Mouse (Mus musculus): ENCODE results near the gene Srpk2. TPM values are rescaled to one million over a fixed set of nuclear protein-coding genes. Genes with fewer than 3 reads are reported as not detected.
"Not testable (repeated sequence)": the region's sequence is repeated elsewhere in the genome, so short reads cannot be mapped to it uniquely, and the experiment has no call there.

The Srpk2 gene
- polyA plus RNA-seq, 1 experiment = 0.02 TPM

GRCm38 (mm10) chr5:23566382-23566781 lies 118.0 kb downstream of the Srpk2 start:
- H3K4me3 ChIP-seq (replicated peaks) = no peak overlapping the region
- TF ChIP-seq GATA1 (IDR thresholded peaks at IDR 0.05; ENCODE audit: low read length) = no peak
- H3K36me3 ChIP-seq (ENCODE audit: control insufficient read depth) = no peaks in the 10 kb centered on the region
- no peaks in the 10 kb centered on the region for H3K27me3 ChIP-seq (ENCODE audit: control insufficient read depth)
- H3K9me3 ChIP-seq (ENCODE audit: control insufficient read depth, low read length) = no peaks in the 10 kb centered on the region
- H3K4me1 ChIP-seq (ENCODE audit: control insufficient read depth) = no peaks in the 10 kb centered on the region

GRCm38 (mm10) chr5:23562278-23563060 lies 121.9 kb downstream of the Srpk2 start:
- Histone ChIP-seq H3K4me3 (replicated peaks) (no peak overlapping the region), H3K36me3 (ENCODE audit: control insufficient read depth) (no peaks in the 10 kb centered on the region), H3K4me1 (ENCODE audit: control insufficient read depth) (no peaks in the 10 kb centered on the region), H3K9me3 (ENCODE audit: control insufficient read depth, low read length) (no peaks in the 10 kb centered on the region), H3K27me3 (ENCODE audit: control insufficient read depth) (no peaks in the 10 kb centered on the region)
- TF ChIP-seq GATA1 (IDR thresholded peaks at IDR 0.05; ENCODE audit: low read length) (no peak), TAL1 (IDR thresholded peaks at IDR 0.05; ENCODE audit: low read length) (no peak)

- Histone ChIP-seq H3K4me3 (replicated peaks) (no peak overlapping the region), H3K27me3 (ENCODE audit: control insufficient read depth) (no peaks in the 10 kb centered on the region), H3K4me1 (ENCODE audit: control insufficient read depth) (no peaks in the 10 kb centered on the region), H3K9me3 (ENCODE audit: control insufficient read depth, low read length) (no peaks in the 10 kb centered on the region), H3K36me3 (ENCODE audit: control insufficient read depth) (no peaks in the 10 kb centered on the region)
- TF ChIP-seq TAL1 (IDR thresholded peaks at IDR 0.05; ENCODE audit: low read length) = no peak
These were observed 123.2 kb downstream of the Srpk2 start for GRCm38 (mm10) chr5:23561227-23561626.

DNA sequence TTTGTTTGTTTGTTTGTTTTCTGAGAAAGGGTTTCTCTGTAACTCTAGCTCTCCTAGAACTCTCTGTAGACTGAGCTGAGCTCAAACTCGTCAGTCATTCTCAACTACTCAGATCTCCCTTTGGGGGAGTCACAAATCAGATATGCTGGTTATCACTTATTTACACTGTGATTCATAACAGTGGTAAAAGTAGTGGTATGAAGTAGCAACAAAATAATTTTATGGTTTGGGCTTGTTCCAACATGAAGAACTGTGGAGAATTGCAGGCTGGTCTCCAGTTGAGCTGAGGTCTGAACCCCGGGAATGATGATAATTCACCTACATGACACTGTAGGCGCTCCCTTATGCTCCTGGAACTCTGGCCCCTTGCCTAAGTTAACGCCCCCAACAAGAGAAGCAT lies 124.2 kb downstream of the Srpk2 start:
- TF ChIP-seq TAL1 (IDR thresholded peaks at IDR 0.05; ENCODE audit: low read length) = no peak
- no peak for TF ChIP-seq GATA1 (IDR thresholded peaks at IDR 0.05; ENCODE audit: low read length)

GRCm38 (mm10) chr5:23556007-23556770 lies 128.2 kb downstream of the Srpk2 start:
- Histone ChIP-seq H3K9me3 (ENCODE audit: control insufficient read depth, low read length) (no peaks in the 10 kb centered on the region), H3K36me3 (ENCODE audit: control insufficient read depth) (no peaks in the 10 kb centered on the region), H3K4me1 (ENCODE audit: control insufficient read depth) (no peaks in the 10 kb centered on the region), H3K4me3 (replicated peaks) (no peak overlapping the region), H3K27me3 (ENCODE audit: control insufficient read depth) (no peaks in the 10 kb centered on the region)
- TF ChIP-seq TAL1 (IDR thresholded peaks at IDR 0.05; ENCODE audit: low read length) = no peak
- TF ChIP-seq GATA1 (IDR thresholded peaks at IDR 0.05; ENCODE audit: low read length) = no peak

More for the DNA sequence above, 124.2 kb downstream of the Srpk2 start:
- H3K27me3 ChIP-seq (ENCODE audit: control insufficient read depth) = no peaks in the 10 kb centered on the region
- H3K4me1 ChIP-seq (ENCODE audit: control insufficient read depth) = no peaks in the 10 kb centered on the region
- no peak overlapping the region for H3K4me3 ChIP-seq (replicated peaks)
- H3K9me3 ChIP-seq (ENCODE audit: control insufficient read depth, low read length) = no peaks in the 10 kb centered on the region
- no peaks in the 10 kb centered on the region for H3K36me3 ChIP-seq (ENCODE audit: control insufficient read depth)

GRCm38 (mm10) chr5:23553338-23553737 lies 131.1 kb downstream of the Srpk2 start:
- H3K36me3 ChIP-seq (ENCODE audit: control insufficient read depth); H3K4me1 ChIP-seq (ENCODE audit: control insufficient read depth); H3K27me3 ChIP-seq (ENCODE audit: control insufficient read depth); H3K9me3 ChIP-seq (ENCODE audit: control insufficient read depth, low read length); H3K4me3 ChIP-seq (replicated peaks): not testable (repeated sequence)

DNA sequence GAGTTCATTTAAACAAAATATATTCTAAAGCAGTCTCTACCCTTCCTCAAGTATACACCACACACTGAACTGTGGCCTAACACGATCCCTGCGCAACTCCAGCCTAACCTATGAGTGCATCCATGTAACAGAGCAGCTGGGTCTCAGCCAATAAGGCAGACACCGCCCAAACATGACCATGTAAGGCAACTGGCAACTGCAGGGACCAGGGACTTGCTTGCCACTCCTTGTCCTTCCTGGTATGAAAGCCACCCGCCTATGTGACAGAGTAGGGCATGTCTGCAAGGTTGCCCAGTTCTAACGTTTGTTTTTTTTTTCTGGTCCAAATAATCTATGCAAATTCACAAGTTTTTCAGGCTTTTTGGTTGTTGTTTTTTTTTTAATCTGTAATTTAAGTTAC lies 132.7 kb downstream of the Srpk2 start:
- Histone ChIP-seq H3K9me3 (ENCODE audit: control insufficient read depth, low read length) (no peaks in the 10 kb centered on the region), H3K27me3 (ENCODE audit: control insufficient read depth) (no peaks in the 10 kb centered on the region), H3K4me1 (ENCODE audit: control insufficient read depth) (no peaks in the 10 kb centered on the region), H3K36me3 (ENCODE audit: control insufficient read depth) (no peaks in the 10 kb centered on the region; the same call in 1 of the 2 replicates), H3K4me3 (replicated peaks) (no peak overlapping the region)
- no peak for TF ChIP-seq TAL1 (IDR thresholded peaks at IDR 0.05; ENCODE audit: low read length)
- no peak for TF ChIP-seq GATA1 (IDR thresholded peaks at IDR 0.05; ENCODE audit: low read length)

DNA sequence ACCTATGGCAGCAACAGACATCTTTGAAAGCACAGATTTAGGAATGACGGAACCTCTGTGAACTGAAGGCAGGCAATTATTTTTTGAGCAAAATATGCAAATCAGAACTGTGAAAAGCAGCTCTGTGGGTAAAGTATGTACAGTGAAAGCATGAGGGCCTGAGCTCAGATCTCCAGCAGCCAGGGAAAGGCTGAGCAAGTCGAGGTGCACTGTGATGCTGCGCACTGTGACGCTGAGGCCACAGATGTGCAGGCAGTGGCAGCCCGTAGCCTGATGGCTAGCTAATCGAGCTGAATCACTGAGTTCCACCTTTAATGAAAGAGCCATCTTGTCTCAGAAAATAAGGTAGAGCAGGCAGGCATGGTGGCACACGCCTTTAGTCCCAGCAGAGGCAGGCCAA lies 148.7 kb downstream of the Srpk2 start:
- Histone ChIP-seq H3K27me3 (ENCODE audit: control insufficient read depth) (no peaks in the 10 kb centered on the region), H3K4me1 (ENCODE audit: control insufficient read depth) (no peaks in the 10 kb centered on the region; the same call in 1 of the 2 replicates), H3K36me3 (ENCODE audit: control insufficient read depth) (no peaks in the 10 kb centered on the region), H3K9me3 (ENCODE audit: control insufficient read depth, low read length) (no peaks in the 10 kb centered on the region), H3K4me3 (replicated peaks) (no peak overlapping the region)
- TF ChIP-seq GATA1 (IDR thresholded peaks at IDR 0.05; ENCODE audit: low read length) = no peak
- TF ChIP-seq TAL1 (IDR thresholded peaks at IDR 0.05; ENCODE audit: low read length) = no peak

- no peak overlapping the region for H3K4me3 ChIP-seq (replicated peaks)
- H3K4me1 ChIP-seq (ENCODE audit: control insufficient read depth) = no peaks in the 10 kb centered on the region
- no peaks in the 10 kb centered on the region for H3K27me3 ChIP-seq (ENCODE audit: control insufficient read depth)
- no peaks in the 10 kb centered on the region for H3K9me3 ChIP-seq (ENCODE audit: control insufficient read depth, low read length)
- TF ChIP-seq TAL1 (IDR thresholded peaks at IDR 0.05; ENCODE audit: low read length) (no peak), GATA1 (IDR thresholded peaks at IDR 0.05; ENCODE audit: low read length) (no peak)
- no peaks in the 10 kb centered on the region for H3K36me3 ChIP-seq (ENCODE audit: control insufficient read depth)
These were observed 152.8 kb downstream of the Srpk2 start for GRCm38 (mm10) chr5:23531541-23532096.
